In the genomic region with DNA sequence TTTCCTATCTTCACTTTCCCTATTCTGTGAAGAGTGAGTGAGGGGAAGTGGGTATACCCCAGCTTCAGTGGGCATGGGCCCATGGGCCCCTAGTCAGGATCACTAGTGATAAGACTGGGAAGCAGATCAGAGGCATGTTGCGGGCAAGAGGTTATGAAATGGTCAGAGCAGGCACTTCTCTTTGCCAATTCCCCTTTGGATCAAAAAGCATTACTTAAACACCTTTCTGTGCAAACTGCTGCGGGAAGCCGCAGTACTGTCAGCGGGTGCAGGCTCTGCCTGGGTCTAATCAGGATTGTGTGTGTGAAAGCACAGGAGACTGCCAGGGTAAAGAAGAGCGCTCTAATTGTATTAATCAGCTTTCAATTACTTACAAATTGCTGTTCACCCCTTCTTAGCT, we compare ENCODE assay signal across 15 mouse cellular contexts.
DNase-seq lines count a peak whose midpoint lies in the region; ATAC-seq lines count a peak whose summit lies in the region.
"Had no signal": no experiment of that assay in that cellular context is flagged by ENCODE, and none has a peak within 500 bp of the region (broad histone marks: within the 10 kb centered on the region; RNA-seq: fewer than 3 reads in every experiment).

No protein-coding gene starts in this region.

- H3K27me3 ChIP-seq in neural tube, embryonic 13.5 days: no peaks in the 10 kb centered on the region
- no peaks in the 10 kb centered on the region for H3K27me3 ChIP-seq in hindbrain, embryonic 15.5 days
- H3K27me3 ChIP-seq in neural tube, embryonic 15.5 days (replicated peaks): no peaks in the 10 kb centered on the region

- WGBS in neural tube, embryonic 13.5 days: 68% methylated on average over 5 of the region's 5 CpGs
- 63% methylated on average over 5 of the region's 5 CpGs for WGBS in hindbrain, embryonic 15.5 days
- WGBS in neural tube, embryonic 15.5 days: 65% methylated on average over 5 of the region's 5 CpGs

- peak overlapping the region; percentile 59 for H3K27ac ChIP-seq in neural tube, embryonic 13.5 days (replicated peaks)
- peak overlapping the region; percentile 51 for H3K27ac ChIP-seq in hindbrain, embryonic 15.5 days (replicated peaks)
- H3K27ac ChIP-seq in neural tube, embryonic 15.5 days (replicated peaks): peak overlapping the region; percentile 63; the same call in 1 of the 2 replicates
- H3K27ac ChIP-seq: heart, embryonic 15.5 days; limb, embryonic 15.5 days had no signal

- DNase-seq in cerebellum, adult 11 months: peak; percentile 38
- no peak for DNase-seq in neural tube, embryonic 10.5 days (ENCODE audit: extremely low spot score, low spot score)
- DNase-seq in lung, postnatal 4 days: no peak
- no peak for DNase-seq in kidney, adult 8-10 months
- DNase-seq: adrenal gland, postnatal 14 days; heart, adult 11 months; lung, embryonic 14.5 days; thymus, postnatal 25 days had no signal

- peaks cover 37% of the 10 kb centered on the region for H3K4me1 ChIP-seq in neural tube, embryonic 13.5 days (replicated peaks)
- peaks cover 31% of the 10 kb centered on the region for H3K4me1 ChIP-seq in hindbrain, embryonic 15.5 days (replicated peaks)
- H3K4me1 ChIP-seq in neural tube, embryonic 15.5 days: peaks cover 31% of the 10 kb centered on the region

- H3K36me3 ChIP-seq in neural tube, embryonic 13.5 days: no peaks in the 10 kb centered on the region
- no peaks in the 10 kb centered on the region for H3K36me3 ChIP-seq in hindbrain, embryonic 15.5 days
- no peaks in the 10 kb centered on the region for H3K36me3 ChIP-seq in neural tube, embryonic 15.5 days
- H3K36me3 ChIP-seq: heart, embryonic 15.5 days; limb, embryonic 15.5 days had no signal

- H3K9ac ChIP-seq in neural tube, embryonic 13.5 days: 0 out of 2 replicates have a peak overlapping the region, but pooled peaks have one; percentile 17
- H3K9ac ChIP-seq in hindbrain, embryonic 15.5 days: no peak overlapping the region
- H3K9ac ChIP-seq in neural tube, embryonic 15.5 days (replicated peaks): no peak overlapping the region
- H3K9ac ChIP-seq: heart, embryonic 15.5 days; limb, embryonic 15.5 days; lung, embryonic 14.5 days had no signal

- H3K9me3 ChIP-seq in neural tube, embryonic 13.5 days: no peaks in the 10 kb centered on the region
- no peaks in the 10 kb centered on the region for H3K9me3 ChIP-seq in hindbrain, embryonic 15.5 days
- no peaks in the 10 kb centered on the region for H3K9me3 ChIP-seq in neural tube, embryonic 15.5 days (replicated peaks)
- H3K9me3 ChIP-seq: heart, embryonic 15.5 days; limb, embryonic 15.5 days had no signal

- H3K4me2 ChIP-seq in neural tube, embryonic 13.5 days: no peak overlapping the region
- no peak overlapping the region for H3K4me2 ChIP-seq in hindbrain, embryonic 15.5 days
- no peak overlapping the region for H3K4me2 ChIP-seq in neural tube, embryonic 15.5 days
- H3K4me2 ChIP-seq: heart, embryonic 15.5 days; limb, embryonic 15.5 days; lung, embryonic 14.5 days had no signal

- no peak for ATAC-seq in cerebellum, adult (ENCODE audit: insufficient number of reproducible peaks, low FRiP score, low TSS enrichment)
- ATAC-seq in neural tube, embryonic 13.5 days (ENCODE audit: low read depth): peak; percentile 25; the same call in 1 of the 2 replicates
- 0 out of 2 replicates have a peak, but pooled peaks have one; percentile 33 for ATAC-seq in hindbrain, embryonic 15.5 days (ENCODE audit: low FRiP score, low read depth)
- 0 out of 2 replicates have a peak, but pooled peaks have one; percentile 16 for ATAC-seq in neural tube, embryonic 15.5 days (ENCODE audit: low FRiP score)

- H3K4me3 ChIP-seq in neural tube, embryonic 13.5 days: no peak overlapping the region
- H3K4me3 ChIP-seq in hindbrain, embryonic 15.5 days: no peak overlapping the region
- H3K4me3 ChIP-seq in neural tube, embryonic 15.5 days (replicated peaks): no peak overlapping the region
- H3K4me3 ChIP-seq: heart, embryonic 15.5 days; limb, embryonic 15.5 days; myocyte had no signal
